Mouse (Mus musculus): ENCODE results near the gene Ptprt.

DNA sequence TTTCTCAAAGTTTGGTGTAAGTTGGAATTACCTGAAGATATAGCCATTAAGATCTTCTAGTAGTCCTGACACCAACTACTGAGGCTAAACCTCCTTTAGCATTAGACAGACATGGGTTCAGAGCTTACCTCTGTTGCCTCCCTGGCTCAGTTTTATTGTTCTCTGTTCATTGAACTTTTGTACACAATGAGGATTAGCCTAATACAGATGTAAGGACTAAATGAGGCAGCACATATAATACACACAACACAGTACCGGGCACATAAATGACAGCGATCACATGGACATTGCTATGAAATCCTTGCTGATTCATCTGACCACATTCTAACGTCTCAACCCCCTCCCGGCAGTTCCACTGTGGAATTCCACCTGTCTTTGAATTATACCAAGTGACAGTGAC lies 1003.9 kb downstream of the Ptprt start:
- no peak for TF ChIP-seq E2F4 (IDR thresholded peaks at IDR 0.05; ENCODE audit: borderline replicate concordance, low read depth, low read length)
- TF ChIP-seq BHLHE40 (IDR thresholded peaks at IDR 0.05; ENCODE audit: borderline replicate concordance, low read depth, low read length): no peak
- no peak for TF ChIP-seq CTCF (IDR thresholded peaks at IDR 0.05 in 2 of 3, conservative IDR thresholded peaks at IDR 0.05 in 1 of 3; ENCODE audit: control insufficient read depth in 1 of 3, insufficient read depth in 1 of 3, low read depth in 2 of 3, low read length in 3 of 3, poor library complexity in 1 of 3, severe bottlenecking in 1 of 3)
- TF ChIP-seq JUND (IDR thresholded peaks at IDR 0.05; ENCODE audit: low read depth, low read length): no peak
- no peak for TF ChIP-seq ETS1 (IDR thresholded peaks at IDR 0.05; ENCODE audit: low read depth, low read length)
- TF ChIP-seq ZKSCAN1 (IDR thresholded peaks at IDR 0.05; ENCODE audit: low read depth, low read length): no peak
- no peak for TF ChIP-seq RCOR1 (IDR thresholded peaks at IDR 0.05; ENCODE audit: low read depth, low read length)
- TF ChIP-seq POLR2AphosphoS2 (IDR thresholded peaks at IDR 0.05; ENCODE audit: low read length): no peak
- TF ChIP-seq CHD2 (IDR thresholded peaks at IDR 0.05; ENCODE audit: low read length): no peak
- TF ChIP-seq EP300 (IDR thresholded peaks at IDR 0.05; ENCODE audit: low read depth in 1 of 2, low read length in 2 of 2): no peak
- no peak for TF ChIP-seq MAX (IDR thresholded peaks at IDR 0.05; ENCODE audit: low read length)
- TF ChIP-seq POLR2A (IDR thresholded peaks at IDR 0.05; ENCODE audit: control insufficient read depth in 1 of 2, insufficient read depth in 1 of 2, low read depth in 1 of 2, low read length in 2 of 2, poor library complexity in 1 of 2): no peak
- no peak for TF ChIP-seq TCF12 (IDR thresholded peaks at IDR 0.05; ENCODE audit: low read depth, low read length)
- no peak for TF ChIP-seq RAD21 (IDR thresholded peaks at IDR 0.05; ENCODE audit: low read depth, low read length)
